Mouse (Mus musculus) cerebellum, postnatal 14 days (tissue): ENCODE results near the gene Bcar3.
"Not testable (repeated sequence)": the region's sequence is repeated elsewhere in the genome, so short reads cannot be mapped to it uniquely, and the experiment has no call there.

Experiments used
- DNase-seq, 2 experiments: peaks; one replicate each; pipeline ENCODE4 v3.0.0; 2021; ENCODE audit warnings: mixed read lengths in 2 of 2

Gene Bcar3

DNA sequence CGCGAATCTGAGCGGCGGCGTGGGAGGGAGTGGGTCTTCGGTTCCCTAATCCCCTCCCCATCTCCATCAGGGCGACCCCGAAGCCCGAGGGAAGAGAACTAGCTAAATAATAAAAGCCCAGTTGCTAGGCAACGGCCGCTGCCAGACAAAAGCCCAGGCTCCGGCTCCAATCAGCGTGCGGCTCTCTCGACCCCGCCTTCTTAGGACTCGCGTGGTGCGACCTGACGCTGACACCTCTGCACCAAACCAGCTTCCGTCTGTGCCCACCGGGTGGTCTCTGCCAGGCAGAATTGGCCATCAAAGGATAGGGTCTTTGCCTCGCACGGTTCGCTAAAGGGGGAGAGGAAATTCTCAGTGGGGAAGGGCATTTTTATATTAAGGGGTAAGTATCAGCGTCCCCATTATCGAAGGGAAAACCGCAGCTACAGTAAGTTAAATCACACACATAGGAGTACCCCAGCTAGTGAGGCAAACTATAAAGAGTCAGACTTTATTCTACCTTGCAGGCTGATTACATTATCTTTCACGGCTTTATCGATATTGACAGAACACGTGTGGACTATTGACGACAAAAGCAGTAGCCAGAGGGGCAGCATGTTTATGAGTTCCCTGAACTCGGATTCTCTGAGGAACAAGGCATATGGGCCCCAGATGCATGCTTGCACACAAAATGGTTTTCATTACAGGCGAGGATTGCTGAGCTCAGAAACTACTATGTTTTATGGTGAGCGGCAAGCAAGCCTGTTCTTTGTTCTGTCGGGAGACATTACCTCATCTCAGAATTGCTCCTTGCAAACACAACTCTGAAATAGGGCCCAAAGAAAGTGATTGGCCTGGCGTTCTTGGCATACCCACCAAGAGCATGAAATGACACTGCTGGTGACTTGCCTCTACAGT is at the start of gene Bcar3:
Bcar3 (plus strand) TSS at position 183 of the 897 bp plus-strand sequence.
- peak; percentile 94 to 95 for DNase-seq

- no peak for DNase-seq
Measured at GRCm38 (mm10) chr3:122244759-122245158, 49.2 kb upstream of the Bcar3 start.

GRCm38 (mm10) chr3:122245215-122245877 is 48.6 kb upstream of the Bcar3 start, which contains the start of gene Gclm:
Gclm (plus strand) TSS chr3:122245557.
- peak; percentile 94 to 96 for DNase-seq

DNA sequence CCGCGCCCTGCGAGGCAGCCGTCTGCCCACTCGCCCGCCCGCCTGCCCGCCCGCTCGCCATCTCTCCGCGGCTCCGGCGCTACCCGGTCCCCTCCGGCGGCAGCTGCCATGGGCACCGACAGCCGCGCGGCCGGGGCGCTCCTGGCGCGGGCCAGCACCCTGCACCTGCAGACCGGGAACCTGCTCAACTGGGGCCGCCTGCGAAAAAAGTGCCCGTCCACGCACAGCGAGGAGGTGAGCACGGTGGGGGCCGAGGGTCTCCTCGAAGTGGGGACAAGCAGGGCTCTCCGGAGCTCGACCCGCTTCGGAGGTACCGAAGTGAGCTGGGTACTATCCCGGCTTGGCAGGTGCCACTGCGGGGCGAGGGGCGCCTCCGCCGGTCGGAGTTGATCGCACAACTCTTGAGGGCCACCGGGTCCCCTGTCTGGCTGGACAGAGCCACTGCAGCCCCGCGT is 48.0 kb upstream of the Bcar3 start:
- DNase-seq: peak; percentile 83

DNA sequence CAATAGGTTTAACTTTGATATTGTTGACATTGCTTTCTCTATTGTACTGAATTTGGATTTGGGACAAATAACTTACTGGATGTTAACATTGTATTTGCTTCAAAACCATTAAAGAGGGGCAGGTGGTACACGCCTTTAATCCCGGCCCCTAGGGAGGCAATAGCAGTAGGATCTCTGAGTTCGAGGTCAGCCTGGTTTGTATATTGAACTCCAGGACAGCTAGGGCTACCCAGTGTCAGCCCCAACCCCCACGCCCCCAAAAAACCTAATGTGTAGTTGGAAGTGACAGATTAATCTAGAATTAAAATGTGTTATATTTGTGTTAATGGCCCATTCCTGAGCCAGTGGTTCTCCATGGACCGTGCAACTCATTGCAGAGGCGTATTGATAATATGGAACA is 47.5 kb upstream of the Bcar3 start:
- peak; percentile 40 to 42 for DNase-seq

DNA sequence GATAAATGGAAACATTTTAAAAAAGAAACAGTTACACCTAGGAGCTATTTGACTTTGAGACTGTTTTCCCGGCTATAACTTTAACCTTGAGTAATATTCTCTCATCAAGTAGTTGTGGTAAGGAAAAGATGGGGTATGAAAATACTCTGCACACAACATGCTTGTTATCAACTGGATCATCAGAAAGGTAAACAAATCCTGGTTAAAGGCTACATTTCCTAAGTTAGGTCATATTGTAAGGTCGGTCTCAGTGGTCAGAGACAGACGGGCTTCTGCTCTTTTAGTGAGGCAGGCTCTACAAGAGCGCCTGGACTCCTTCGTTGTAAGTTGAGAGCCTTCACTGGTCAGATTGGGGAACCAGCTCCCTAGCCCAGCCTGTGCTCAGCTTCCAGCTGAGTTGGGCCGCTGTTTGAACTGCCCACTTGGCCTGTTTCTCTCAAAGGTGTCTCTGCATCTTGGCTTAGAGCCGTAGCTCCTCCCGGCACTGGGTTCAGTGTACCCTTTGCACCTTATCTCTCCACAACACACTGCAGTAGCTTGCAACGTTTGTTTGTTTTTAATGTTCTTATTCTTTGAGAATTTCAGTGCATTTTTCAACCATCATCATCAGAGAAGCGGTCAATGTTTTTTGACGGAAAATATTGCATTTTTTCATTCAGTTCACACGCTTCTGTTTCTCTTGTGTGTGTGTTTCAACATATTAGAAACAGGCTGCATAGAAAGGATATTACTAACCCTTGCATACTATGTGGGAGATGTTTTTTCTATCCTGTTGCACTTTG is 46.8 kb upstream of the Bcar3 start:
- DNase-seq: peak; percentile 17 to 51

DNA sequence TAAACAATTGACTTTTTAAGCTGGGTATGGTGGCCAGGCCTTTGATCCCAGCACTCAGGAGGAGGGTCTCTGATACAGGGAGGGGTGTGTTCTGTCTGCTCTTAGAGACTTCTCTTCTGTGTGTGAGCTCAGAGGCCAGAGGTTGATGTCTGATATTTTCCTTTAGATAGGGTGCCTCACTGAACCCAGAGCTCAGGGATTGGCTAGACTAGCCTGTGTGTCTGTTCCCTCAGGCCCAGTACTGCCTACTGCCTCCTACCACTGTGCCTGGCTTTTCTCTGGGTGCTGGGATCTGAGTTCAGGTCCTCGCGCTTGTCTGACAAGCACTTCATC is 46.2 kb upstream of the Bcar3 start:
- DNase-seq: no peak

DNA sequence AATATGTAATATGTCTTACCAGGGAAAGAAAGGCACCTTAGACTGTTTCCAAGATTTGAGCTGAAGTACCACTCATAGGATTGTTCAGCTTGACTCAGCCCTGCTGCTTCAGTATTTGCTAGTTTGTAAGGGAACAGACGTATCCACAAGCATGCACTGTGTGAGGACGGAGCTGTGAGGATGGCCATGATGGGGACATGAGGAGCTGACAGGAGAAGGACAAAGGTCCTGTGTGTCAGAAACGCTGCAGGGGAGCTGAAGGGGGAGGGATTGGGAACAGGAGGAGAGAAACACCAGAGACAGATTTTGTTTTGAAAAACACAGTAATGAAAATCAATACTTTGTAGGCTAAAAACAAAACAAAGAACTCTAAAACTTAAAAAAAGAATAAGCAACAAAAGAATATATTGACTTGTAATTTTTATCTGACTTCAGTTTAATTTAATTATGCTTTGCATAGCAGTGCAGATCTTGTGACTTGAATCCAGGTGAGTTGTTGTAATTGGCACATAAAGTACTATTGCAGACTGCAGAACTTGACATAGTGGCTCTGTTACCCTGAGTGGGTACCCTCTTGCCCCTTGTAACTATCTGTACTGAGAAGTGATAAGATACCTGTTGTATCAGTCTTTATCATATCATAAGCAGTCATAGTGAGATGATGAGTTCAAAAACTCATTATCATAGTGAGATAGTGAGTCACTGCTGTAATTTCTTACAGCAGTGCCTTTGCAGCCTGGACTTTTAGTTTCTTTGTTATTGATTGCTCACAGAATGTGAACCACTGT is 41.3 kb upstream of the Bcar3 start:
- DNase-seq: no peak

GRCm38 (mm10) chr3:122254050-122254449 is 39.9 kb upstream of the Bcar3 start:
- DNase-seq: not testable (repeated sequence)

DNA sequence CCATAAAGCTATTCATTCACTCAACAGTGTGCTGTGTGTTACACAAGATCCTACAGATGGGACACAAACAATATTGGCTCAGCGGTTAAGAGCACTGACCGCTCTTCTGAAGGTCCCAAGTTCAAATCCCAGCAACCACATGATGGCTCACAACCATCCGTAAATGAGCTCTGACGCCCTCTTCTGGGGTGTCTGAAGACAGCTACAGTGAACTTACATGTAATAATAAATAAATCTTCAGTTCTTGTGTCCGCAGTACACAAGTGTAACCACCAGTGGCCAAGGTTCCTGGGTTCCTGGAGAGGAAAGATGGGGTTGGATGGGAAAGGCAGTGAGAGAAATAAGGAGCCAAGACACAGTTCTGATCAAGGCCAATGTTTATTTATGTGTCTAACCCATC is 23.9 kb upstream of the Bcar3 start:
- peak in 1 of 2 experiments; percentile 32 for DNase-seq

DNA sequence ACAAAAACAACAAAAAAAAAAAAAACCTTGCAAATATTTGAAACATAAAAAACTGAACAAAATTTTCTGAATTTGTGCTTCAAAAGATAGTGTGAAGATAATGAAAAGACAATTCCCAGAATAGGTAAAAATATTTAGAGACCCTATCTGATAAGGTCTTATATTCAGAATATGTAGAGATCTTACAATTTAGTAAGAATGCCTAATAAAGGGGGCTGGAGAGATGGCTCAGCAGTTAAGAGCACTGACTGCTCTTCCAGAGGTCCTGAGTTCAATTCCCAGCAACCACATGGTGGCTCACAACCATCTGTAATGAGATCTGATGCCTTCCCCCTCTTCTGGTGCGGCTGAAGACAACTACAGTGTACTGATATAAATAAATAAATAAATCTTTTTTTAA is 21.4 kb upstream of the Bcar3 start:
- not testable (repeated sequence) for DNase-seq

DNA sequence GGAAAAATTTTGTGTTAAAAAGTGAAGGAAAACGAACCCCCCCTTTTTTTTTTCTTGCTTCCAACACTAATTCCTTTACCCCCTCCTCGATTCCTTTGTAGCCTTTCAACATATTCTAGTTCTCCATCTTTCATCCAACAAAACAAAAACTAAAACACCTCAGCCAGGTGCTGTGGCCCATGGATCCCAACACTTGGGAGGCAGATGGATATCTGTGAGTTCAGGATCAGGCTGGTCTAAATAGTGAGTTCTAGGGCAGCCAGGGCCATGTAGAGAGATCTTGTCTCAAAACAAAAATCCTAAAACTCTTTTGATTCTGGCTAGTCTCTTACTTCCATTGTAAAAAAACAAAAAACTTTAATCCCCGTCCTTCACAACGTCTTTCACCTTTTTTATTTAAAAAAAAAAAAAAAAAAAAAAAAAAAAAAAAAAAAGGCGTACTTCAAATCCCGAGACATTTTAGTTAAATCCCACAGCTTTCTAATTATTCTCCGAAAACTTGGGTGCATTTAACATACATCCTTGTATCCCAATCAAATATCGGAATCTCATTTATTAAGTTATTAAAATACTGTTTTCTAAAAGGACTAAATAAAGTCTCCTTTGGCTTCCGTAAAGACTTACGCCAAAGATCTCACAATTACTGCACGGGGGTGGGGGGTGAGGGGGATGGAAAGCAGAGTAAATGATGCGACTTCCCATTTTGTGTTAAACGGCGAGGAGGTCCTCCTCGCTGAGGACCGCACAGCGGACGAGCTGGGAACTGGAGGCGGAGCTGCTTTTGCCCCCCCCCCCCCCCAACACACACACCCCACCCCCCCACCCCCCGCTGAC is 20.3 kb upstream of the Bcar3 start:
- DNase-seq: no peak

- peak; percentile 95 to 96 for DNase-seq
Measured at GRCm38 (mm10) chr3:122274241-122275024, 19.5 kb upstream of the Bcar3 start, which contains the start of gene Dnttip2. Dnttip2 (plus strand) TSS chr3:122274388.

GRCm38 (mm10) chr3:122275111-122275510 is 18.8 kb upstream of the Bcar3 start:
- DNase-seq: no peak

GRCm38 (mm10) chr3:122287195-122287594 is 6.7 kb upstream of the Bcar3 start:
- no peak for DNase-seq

- no peak for DNase-seq
Measured at GRCm38 (mm10) chr3:122288613-122289195, 5.2 kb upstream of the Bcar3 start.

GRCm38 (mm10) chr3:122289344-122289743 is 4.6 kb upstream of the Bcar3 start:
- not testable (repeated sequence) for DNase-seq

GRCm38 (mm10) chr3:122290696-122291095 is 3.2 kb upstream of the Bcar3 start:
- no peak for DNase-seq

GRCm38 (mm10) chr3:122291828-122292227 is 2.1 kb upstream of the Bcar3 start:
- no peak for DNase-seq
